Mouse (Mus musculus) thymus, postnatal 36 days (tissue): Measurements from ENCODE around the gene Gm45837.

Experiments
- DNase-seq, 2 experiments: peaks; one replicate each; pipeline ENCODE4 v3.0.0; 2022; ENCODE audit warnings: mixed read lengths in 2 of 2

The Gm45837 gene

DNA sequence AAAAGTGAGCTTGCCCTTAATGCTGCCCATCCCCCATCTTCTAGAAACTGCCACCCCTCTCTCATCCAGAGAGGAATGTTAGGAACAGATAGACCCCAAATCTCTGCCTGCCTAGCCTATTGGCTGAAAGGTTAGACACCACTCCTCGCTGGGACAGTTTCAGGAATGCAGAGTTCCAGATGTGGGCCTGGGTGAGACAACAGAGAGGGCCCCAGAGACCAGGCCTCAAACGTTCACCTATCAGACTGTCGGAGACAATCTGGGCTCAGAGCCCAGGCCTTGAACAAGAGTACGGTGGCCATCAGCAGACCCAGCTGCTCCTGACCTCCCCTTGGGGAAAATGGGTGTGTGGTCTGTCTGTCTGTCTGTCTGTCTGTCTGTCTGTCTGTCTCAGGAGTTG, 17.7 kb upstream of the Gm45837 start:
- DNase-seq = no peak

DNA sequence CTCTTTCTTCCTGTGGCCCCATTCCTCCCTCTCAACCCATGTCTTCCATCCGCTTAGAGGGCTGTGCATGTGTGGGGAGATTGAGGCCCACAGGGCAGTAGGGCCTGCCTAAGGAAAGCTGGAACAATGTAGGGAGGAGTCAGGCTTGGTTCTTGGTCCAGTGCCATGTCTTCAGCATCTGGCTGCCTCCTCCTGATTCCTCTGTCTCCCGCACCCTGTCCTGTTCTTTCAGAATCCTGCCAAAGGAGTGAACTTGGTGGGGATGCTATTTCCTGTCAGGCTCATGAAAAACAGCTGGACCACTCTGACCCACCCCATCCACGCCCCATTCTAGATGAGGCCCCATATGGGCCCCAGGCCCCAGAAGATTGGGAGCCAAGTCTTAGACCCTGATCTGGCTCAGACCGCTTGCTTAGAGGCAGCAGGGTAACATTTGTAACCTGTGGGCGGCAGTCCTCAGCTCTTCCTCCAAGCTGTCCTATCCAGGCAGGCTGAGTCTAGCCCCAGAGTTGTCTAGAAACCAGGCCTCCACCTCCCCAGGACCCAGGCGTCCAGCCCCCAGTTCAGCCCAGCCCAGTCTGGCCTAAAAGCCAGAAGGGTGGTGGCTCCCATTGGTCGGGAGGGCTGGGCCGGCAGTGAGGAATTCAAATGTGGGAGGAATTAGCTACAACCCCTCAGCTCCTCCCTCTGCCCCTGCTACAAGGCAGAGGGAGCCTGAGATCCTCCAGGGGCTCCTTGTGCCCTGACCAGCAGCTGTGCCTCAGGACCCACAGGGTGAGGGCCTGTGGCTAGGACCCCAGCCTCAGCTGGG, 16.8 kb upstream of the Gm45837 start:
- DNase-seq = no peak

DNA sequence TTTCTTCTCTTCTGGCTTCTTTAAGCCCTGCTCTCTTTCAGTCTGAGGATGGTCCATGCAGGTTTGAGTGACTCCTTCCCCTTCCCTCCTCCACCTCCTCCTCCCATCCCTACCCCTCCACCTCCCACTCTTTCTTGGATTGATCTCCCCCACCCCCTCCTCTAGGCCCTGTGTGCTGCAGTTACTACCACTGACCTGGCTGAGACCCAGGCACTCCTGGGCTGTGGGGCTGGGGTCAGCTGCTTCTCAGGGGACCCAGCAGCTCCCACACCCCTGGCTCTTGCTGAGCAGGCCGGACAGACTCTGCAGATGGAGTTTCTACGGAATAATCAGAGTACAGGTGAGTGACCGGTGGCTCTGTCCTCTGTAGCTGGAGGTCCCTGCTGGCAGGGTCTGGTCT, 16.1 kb upstream of the Gm45837 start:
- DNase-seq = no peak

DNA sequence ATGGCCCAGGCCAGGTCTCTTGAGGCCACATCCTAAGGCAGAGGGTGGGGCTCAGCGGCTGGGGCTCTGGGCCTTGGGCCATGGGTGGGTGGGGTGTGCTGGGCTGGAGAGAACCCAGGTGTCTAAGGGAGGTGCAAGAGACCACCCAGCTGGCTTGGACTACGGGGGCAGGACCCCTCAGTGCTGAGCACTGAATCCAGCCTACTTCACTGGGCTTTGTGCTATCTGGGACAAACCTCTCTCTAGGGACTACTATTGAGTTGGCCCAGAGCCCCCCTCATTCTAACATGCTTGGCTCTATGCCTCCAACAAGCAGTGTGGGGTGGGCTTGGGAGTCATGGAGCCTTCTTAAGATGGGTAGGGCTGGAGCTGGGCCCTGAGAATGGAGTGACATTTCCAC, 15.2 kb upstream of the Gm45837 start:
- DNase-seq = no peak

DNA sequence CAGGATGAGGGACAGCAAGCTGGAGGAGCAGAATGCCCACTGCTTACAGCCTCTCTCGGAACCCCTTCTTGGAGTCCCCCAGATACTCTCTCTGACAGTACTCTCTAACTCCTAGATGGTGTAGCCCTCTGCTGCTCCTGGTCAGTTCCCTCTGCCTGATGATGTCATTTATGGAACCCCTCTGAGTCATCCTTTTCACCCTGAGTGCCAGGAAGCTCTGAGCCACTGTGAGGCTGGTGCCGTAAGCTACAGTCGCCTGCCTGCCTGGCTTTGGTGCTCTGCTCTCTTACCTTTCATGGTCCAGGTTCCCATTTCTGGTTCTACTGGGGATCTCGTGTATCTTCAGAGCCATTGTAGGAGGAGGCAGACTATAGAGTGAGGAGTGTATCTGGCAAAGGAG, 13.5 kb upstream of the Gm45837 start:
- no peak for DNase-seq

DNA sequence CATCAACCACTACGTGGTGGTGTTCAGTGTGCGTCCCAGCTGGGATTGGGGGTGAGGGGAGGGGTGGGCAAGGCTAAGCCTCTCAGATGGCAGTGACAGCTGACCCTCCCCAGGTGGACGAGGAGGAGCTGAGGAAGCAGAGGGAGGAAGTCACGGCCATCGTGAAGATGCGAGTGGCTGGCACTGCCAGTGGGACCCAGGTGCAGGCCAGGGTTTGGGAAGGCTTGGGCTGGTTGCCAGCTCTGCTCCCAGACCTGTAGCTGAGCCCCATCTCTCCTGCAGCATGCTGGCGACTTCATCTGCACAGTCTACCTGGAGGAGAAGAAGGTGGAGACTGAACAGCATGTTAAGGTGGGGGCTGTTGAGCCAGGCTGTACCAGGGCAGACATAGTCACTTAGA, 9.2 kb upstream of the Gm45837 start:
- DNase-seq = no peak

DNA sequence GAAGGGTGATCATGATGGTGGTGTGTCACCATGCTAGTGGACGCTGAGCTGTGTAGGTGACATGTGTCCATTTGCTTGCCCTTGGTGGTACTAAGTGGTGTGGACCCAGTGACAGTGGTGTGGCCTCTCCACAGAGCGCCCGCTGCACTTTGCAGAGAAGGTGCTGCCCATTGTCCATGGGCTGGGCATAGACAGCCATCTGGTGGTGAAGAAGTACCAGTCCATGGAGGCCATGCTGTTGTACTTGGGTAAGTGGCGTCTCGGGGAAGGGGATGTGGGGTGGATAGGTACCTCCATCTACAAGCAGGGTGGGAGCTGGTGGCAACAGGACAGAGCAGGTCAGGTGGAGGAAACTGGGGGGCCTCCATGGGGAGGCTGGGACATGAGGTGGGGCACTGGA, 6.9 kb upstream of the Gm45837 start:
- no peak for DNase-seq

DNA sequence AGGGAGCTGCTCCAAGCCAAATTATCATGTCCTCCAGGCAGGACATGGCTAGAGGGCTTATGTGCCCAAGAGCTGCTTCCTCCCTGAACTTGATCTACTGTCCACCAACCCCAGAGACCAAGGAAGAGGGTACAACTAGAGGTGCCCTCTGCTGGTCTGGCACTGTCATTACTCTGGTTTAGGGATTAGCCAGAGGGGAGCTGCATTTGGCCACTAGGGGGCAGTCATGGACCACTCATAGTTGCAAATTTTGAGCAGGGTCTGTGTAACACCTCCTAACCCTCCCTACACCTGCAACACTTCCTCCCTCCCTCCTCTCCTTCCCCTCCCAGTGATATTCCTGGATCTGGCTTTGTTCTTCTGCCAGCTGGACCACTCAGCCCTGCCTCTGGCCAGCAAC, 2.1 kb downstream of the Gm45837 start:
- DNase-seq = peak; percentile 78 to 81

DNA sequence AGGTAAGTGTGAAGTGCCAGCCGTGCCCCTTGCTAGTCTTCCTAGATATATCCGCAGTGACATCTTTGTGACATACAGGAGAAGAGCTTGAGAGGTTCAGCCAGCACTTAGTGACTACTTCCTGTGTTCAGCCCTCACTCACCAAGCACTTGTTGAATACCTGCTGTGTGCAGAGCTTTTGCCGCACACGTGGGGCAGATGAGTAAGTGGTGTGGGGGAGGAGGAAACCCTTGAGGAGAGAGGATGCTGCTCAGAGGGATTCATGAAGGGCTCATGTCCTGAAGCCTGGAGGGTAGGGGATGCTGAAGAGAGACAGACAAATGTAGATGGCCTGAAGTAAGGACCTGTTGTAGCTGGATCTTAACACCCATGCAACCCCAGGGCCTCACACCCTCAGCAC, 3.5 kb downstream of the Gm45837 start:
- DNase-seq = no peak

DNA sequence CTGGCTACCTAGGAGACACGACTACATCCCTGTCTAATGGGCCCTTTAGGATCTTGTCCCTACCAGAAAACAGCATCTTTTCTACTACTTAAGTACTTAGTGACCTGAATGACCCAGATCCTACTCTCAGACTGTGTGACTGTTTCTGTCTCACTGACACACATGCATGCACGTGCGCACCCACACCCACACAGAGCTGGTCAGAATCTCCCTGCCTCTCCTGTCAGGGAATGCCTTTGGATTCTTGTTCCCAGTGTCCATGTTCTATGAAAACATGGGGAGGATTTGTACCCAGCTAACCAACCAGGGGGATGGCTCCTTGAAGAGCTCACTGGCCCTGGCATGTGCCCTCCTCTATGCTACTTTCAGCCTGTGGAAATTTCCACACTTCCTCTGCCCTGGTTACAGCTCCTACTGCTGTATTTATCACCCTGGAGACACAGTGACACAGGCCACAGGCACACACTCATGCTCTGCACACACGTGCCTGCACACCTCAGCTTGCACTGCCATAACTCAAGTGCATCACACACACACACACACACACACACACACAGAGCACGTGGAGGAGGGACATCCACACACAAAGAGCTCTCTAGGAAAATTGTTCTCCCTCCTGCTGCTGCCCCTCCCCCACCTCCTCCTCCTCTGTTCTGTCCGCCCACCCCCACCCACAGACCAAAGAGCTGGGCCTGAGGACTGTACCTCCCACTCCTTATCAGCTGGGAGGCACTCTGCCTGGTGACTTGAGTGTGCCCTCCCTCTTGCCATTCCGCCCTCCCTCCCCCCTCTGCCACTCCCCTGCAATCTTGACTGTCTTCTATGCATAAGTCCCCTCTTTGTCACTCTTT, 4.2 kb downstream of the Gm45837 start:
- no peak for DNase-seq

DNA sequence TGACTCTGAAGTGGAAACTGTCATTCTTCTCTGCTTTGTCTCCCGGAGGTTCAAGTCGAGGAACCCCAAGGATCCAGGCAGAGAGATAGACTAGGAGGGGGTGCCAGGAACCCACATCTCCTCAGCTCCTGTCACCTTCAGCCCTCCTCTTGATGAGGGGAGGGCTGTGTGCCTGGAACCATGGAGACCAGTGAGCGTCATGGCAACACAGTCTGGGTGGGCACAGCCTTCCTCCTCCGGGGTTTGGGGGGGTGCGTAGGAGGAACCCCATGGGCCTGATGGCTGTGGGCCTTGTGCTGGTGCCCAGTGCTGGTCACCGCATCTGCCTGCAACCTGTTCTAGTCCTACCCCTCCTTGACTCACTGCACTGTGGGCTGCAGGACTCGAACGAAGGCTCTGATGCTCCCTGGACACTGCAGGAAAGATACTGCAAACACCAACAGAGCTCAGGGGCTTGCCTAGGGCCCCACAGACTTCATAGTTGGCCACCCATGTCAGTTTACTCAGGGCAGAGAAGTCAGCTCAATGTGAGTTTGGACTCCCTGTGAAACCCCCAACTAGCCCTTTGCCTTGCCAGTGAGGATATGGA, 4.9 kb downstream of the Gm45837 start:
- no peak for DNase-seq

DNA sequence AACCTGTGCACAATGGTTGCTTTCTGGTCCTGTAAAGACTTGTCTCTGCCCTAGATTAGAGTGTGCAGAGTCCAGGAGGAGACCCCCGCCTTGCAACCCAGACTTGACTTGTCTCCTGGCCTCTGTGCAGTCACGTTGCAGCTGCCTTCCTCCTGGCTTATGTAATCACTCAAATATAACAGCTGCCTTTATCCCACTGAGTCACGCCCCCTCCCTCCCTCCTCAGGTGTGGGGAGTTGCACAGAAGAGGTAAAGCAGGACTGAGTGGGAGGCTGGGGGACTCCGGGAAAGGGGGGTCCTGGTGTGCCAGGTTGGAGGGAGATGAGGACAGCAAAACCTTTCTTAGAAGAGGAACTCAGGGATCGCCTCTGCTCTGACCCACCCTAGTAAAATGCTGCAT, 5.7 kb downstream of the Gm45837 start:
- DNase-seq = no peak

DNA sequence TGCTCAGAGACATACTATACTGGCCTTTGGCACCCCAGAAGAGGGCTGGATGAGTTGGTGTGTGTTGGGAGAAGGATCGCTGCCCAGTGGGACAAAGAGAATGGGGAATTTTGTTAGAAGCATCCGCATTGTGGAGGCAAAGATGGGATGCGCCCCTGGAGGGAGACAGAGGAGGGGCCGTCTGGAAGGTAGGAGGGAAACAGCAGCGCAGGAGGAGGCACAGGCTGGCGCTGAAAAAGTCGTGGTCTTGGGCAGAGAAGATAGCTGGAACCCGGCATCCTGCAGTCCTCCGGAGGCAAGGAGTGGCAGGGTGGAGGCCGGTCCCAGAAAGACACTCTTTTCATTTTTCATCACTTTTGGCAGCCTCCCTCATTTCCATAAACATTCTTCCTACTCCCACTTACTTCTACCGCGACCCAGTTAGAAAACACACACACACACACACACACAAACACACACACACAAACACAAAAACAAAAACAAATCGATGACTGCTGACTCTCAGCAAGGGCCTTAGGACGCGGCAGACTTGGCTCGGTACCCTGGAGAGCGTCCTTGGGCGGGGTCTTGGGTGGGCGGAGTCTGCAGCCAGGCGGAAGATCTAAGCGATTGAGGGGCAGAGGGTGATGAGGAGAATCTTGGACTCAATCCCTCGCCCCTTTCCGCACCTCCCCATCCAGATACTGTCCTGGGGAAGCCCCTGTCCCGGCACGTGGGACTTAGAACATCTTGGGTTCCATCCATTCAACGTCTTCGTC, 8.5 kb downstream of the Gm45837 start:
- no peak for DNase-seq

DNA sequence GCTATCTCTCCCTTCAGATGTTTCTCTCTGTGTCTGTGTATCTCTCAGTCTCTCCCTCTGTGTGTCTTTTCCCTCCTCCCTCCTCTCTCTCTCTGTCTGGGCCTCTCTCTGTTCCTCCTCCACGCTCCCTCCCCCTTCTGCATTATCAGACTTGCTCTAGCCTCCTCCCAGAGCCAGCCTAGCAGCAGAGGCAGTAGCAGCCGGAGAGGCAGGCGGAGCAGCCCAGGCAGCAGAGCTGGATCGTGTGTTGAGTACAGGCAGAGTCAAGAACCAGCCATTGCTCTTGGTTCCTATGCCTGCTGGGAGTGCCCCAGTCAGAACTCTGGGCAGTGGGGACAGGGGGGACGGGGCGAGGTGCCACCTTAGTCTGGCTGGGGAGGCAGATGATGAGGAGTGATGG, 10.8 kb downstream of the Gm45837 start, which contains the start of gene Pde2a:
Gene Pde2a (plus strand): TSS at position 163 of the 400 bp plus-strand sequence.
- DNase-seq = no peak

DNA sequence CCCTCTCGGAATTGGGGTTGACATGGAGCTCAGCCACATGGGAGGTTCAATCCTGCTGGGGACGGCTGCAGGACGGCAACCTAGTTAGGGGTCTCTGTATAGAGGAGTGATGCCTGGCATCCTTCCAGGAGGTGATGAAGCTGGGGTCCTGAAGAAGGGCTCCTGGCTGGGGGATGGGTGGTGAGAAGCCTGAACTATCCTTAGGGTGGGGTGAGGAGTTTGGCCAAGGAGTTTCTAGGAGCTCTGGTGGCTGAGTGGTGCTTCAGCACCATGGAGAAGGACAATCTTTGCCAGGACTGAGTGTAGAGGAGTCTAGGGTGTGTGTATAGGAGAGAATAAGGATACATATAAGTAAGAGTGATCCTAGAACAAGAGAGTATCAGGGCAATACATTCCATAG, 11.4 kb downstream of the Gm45837 start:
- DNase-seq = no peak

DNA sequence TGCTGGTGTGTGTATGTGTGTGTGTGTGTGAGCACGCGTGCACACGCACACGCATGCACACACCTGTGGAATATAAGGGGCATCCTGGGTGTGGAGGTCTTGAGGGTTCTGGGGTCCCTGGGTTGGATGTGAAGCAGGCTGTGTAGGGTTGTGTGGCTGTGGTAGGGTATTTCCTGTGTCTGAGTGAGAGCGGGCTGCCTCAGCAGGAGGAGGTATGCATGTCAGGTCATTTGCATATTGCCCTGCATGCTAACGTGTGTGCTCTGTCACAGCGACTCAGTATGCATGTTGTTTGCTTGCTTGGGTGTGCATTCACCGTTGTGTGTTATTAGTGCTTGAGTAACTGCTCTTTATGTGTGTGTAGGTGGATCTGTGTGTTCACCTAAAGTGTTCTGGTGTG, 12.0 kb downstream of the Gm45837 start:
- no peak for DNase-seq

DNA sequence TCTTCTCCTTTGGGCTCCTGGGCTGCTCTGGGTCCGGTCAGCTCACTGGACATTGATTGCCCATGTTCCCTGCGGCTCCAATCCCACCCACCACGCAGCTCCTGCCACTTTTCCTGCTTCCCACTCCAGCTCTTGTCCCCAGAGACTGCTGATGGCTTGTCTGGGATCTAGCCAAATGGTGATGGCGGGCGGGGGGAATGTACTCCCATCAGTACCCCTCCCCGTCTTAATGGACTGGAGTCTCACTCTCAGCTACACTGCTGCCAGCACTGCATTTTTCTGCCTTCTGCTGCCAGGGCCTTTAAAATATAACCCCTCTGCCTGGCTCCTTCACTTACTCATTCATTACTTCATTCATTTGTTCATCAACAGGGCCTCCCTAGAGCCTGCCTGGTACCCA, 13.3 kb downstream of the Gm45837 start:
- no peak for DNase-seq

DNA sequence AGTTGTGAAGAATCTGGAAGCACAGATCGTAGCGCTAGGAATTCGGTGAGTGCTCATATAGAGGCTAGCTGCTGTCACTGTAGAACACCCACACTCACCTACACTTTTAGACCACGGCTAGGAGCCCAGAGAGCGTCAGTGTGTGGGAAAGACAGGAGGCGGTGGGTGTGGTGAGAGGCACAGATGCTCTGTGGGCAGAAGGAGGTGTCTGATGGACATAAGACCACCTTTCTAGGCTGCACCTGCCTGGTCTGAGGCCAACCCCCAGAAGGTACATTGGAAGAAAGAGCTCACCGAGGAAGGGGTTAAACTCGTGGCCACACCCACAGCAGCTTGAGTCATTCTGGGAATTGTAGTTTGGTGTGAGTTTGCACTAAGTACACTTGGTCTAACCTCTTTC, 16.0 kb downstream of the Gm45837 start:
- no peak for DNase-seq

DNA sequence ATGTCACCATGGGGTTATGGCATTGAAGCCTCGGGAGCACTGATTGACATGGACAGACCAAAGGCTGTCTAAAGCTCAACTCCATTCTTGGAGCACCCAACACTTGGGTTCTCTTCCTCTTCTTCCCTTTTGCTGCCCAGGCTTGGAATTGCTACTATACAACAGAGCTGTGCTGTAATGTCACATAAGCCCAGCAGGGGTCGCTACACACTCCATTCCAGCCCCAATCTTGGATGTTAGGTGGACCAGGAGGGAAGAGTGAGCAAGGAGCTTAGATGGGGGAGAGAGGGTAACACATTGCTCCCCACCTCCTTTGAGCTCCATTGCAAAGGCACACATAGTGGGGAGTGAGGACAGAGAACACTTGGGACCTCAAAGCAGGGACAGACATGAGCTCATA, 17.1 kb downstream of the Gm45837 start:
- peak in 1 of 2 experiments; percentile 23 for DNase-seq

DNA sequence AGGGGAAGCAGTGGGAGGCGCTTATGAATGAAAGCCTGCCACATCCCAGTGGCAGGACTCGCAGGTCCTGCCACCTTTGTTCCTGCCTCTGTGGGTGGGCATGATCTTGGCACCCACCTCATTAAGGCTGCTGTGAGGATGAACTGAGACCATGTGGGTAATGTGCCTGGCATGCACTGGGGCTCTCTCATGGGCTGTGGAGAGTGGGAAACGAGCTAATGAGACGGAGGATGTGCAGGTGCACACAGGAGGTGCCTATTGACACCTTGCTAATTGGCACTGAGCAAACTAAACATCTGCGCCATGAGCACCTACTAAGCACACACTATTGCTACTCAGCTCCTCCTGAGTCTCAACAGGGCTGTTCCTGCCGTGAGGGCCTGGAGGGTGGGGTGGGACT, 24.4 kb downstream of the Gm45837 start:
- DNase-seq = no peak

DNA sequence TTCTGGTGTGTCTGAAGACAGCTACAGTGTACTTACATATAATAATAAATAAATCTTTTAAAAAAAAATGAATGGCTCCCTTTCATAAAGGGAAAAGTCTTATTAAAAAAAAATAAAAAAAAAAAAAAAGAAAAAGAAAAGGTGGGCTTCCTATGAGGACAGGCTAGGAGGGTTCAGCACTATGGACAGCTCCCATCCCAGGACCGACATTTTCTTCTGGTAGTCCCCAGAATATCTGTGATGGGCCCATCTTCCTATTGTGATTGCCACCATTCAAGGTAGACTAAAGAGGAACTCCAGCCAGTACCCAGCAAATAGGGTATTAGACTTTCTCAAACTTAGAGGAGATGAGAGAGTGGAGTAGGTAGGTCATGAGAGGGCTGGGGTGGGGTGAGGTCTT, 27.2 kb downstream of the Gm45837 start:
- DNase-seq = no peak

DNA sequence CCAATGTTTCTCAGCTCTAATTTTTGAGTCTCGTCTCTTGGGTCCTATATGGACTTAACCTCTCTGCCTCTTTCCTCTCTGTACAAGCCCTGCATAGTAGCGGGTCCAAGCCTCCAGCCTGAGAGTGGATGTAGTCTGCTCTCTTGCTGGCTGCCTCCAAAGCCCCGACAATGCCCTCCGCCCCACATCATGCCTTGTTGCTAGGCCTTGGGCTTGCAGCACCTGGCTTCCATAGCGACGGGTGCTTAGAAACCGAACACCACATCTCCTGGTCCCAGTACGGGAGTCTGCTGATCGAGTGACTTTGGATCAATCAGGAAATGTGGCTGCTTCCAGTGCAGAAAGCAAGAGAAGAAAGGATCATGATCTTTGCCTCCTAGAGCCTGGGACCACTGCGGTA, 32.4 kb downstream of the Gm45837 start:
- no peak for DNase-seq

DNA sequence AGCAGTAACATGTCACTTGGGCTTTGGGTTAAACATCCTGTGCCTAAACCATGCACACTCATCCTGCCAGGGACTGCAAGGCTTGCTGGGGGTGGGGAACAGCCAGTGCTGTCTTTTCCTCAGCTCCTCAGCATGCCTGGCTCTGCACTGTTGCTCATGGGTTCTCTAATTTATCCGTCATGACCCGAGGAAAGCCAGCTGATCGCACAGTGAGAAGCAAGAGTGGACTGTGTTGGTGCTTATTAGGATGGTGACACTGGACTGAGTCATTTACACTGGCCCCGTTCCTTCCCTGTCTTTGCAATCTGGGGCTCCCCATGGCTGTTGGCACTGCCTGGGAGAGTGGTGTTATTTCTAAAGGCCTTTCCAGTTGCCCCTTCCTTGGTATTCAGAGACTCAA, 33.5 kb downstream of the Gm45837 start:
- DNase-seq = no peak
